8 mouse cellular contexts compared by ENCODE assay signal in the genomic region with DNA sequence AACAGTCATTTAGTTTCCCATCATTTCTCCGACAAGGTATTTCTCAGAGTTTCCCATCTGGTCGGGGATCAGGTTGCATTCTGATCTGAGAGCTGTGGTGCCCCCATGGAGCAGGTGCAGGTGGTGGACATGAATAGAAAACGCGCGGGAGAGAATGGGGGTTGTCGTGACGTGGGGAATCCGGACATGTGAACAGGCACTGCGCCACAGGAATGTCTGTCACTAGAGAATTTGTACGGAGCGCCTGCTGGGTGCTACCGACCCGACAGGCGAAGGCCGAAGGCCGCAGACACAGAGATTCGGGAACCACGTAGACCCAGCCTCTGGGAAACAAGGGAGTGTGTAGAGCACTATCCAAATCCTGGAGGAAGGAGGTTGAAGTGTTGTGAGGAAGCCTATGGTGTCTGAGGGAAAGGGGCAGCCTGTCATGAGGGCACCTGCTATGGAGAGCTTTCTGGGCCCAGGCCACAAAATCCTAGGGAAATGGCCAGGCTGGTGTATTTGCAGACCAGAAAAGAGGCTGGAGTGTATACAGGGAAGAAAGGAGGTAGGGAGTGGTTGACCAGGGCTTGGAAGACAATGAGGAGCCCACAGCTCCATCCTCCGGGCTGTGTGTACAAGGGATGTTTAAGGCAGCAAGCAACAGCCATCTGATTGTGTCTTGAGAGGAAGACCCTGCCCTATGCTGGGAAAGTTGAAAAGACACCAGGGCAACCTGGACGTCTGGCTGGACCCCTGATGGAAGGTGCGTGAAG. TPM values are rescaled to one million over a fixed set of nuclear protein-coding genes. Genes with fewer than 3 reads are reported as not detected.
A peak's percentile ranks its signal among the peaks of the same experiment; 100 is the strongest.
DNase-seq lines count a peak whose midpoint lies in the region; TF ChIP-seq lines count a peak whose summit lies in the region.

No protein-coding gene starts in this region.

- WGBS in kidney, adult 2 months = 15% methylated on average over 21 of the region's 21 CpGs
- WGBS in limb, embryonic 10.5 days = 15% methylated on average over 21 of the region's 21 CpGs
- WGBS in midbrain, embryonic 10.5 days = 12% methylated on average over 21 of the region's 21 CpGs

- peak overlapping the region; percentile 33; the same call in 1 of the 2 replicates for H3K27ac ChIP-seq in kidney, adult 2 months (ENCODE audit: insufficient read depth, low read depth, low read length)
- H3K27ac ChIP-seq in limb, embryonic 10.5 days = peak overlapping the region; percentile 84
- peak overlapping the region; percentile 77 for H3K27ac ChIP-seq in midbrain, embryonic 10.5 days (replicated peaks)

- H3K4me3 ChIP-seq in kidney, adult 2 months (ENCODE audit: insufficient read depth, low read depth, low read length) = peak overlapping the region; percentile 75
- H3K4me3 ChIP-seq in limb, embryonic 10.5 days = peak overlapping the region; percentile 66
- H3K4me3 ChIP-seq in midbrain, embryonic 10.5 days = peak overlapping the region; percentile 67

- H3K4me1 ChIP-seq in kidney, adult 2 months (ENCODE audit: control insufficient read depth, insufficient read depth, low read length) = no peaks in the 10 kb centered on the region
- H3K4me1 ChIP-seq in limb, embryonic 10.5 days = peaks cover 20% of the 10 kb centered on the region
- peaks cover 26% of the 10 kb centered on the region for H3K4me1 ChIP-seq in midbrain, embryonic 10.5 days

- no peaks in the 10 kb centered on the region for H3K9me3 ChIP-seq in limb, embryonic 10.5 days (replicated peaks)
- H3K9me3 ChIP-seq in midbrain, embryonic 10.5 days (replicated peaks) = no peaks in the 10 kb centered on the region

- no peaks in the 10 kb centered on the region for H3K36me3 ChIP-seq in kidney, adult 2 months (ENCODE audit: control insufficient read depth, insufficient read depth, low read length)
- H3K36me3 ChIP-seq in limb, embryonic 10.5 days = no peaks in the 10 kb centered on the region
- no peaks in the 10 kb centered on the region for H3K36me3 ChIP-seq in midbrain, embryonic 10.5 days

- no peak for TF ChIP-seq CTCF in kidney, adult 2 months (conservative IDR thresholded peaks at IDR 0.05; ENCODE audit: insufficient read depth, insufficient read length, low read depth, low read length)

- H3K27me3 ChIP-seq in kidney, adult 2 months (replicated peaks; ENCODE audit: control insufficient read depth, insufficient read depth, low read length) = no peaks in the 10 kb centered on the region
- H3K27me3 ChIP-seq in limb, embryonic 10.5 days (ENCODE audit: low read depth, poor library complexity, severe bottlenecking) = no peaks in the 10 kb centered on the region
- peaks cover 10% of the 10 kb centered on the region; the same call in 1 of the 2 replicates for H3K27me3 ChIP-seq in midbrain, embryonic 10.5 days (ENCODE audit: low read depth, poor library complexity, severe bottlenecking)

- peak; percentile 37 for DNase-seq in embryo, embryonic 10 days (ENCODE audit: low spot score)
- DNase-seq in embryo, embryonic 10.5 days (ENCODE audit: low spot score) = no peak
- peak; percentile 4 for DNase-seq in embryo, embryonic 11.5 days (ENCODE audit: low read depth, low spot score)
- peak; percentile 73 to 82 for DNase-seq in heart, adult 18-20 months
- DNase-seq in kidney, adult 2 months = peak; percentile 65
- DNase-seq in limb, embryonic 10.5 days (ENCODE audit: low spot score) = no peak
- peak; percentile 44 for DNase-seq in midbrain, embryonic 10.5 days (ENCODE audit: low spot score)
- DNase-seq in spleen, postnatal 14 days (ENCODE audit: low spot score in 2 of 2) = peak; percentile 8 to 10

- no peak for TF ChIP-seq POLR2A in kidney, adult 2 months (IDR thresholded peaks at IDR 0.05; ENCODE audit: low read depth, low read length)

RNA-seq across cellular contexts. Expression of a gene that starts 1.0 kb away (rescaled TPM):
- total RNA-seq in heart, adult 18-20 months (2021) = 10 to 100 TPM; 25.1 to 30.9 TPM
- polyA plus RNA-seq in kidney, adult 2 months (2012; rRNA removed) = 26.9 and 33.3 TPM in 2 replicates
- 8.3 and 10.2 TPM in 2 replicates for polyA plus RNA-seq in limb, embryonic 10.5 days (2016; fragmentation: Nextera tagmentation; extraction: Ambion mirVana)
- polyA plus RNA-seq in midbrain, embryonic 10.5 days (2016; fragmentation: Nextera tagmentation; extraction: Ambion mirVana) = 11.8 and 18.1 TPM in 2 replicates

Comparison
In these comparisons a context has a peak if more than half of its experiments do, and no peak if none do; other contexts are left out.
1. DNase-seq: peak in embryo, embryonic 10 days (single experiment), embryo, embryonic 11.5 days (single experiment), heart, adult 18-20 months (2 of 2), kidney, adult 2 months (single experiment), midbrain, embryonic 10.5 days (single experiment) and spleen, postnatal 14 days (2 of 2); none in embryo, embryonic 10.5 days (single experiment) and limb, embryonic 10.5 days (single experiment).
2. H3K27ac ChIP-seq: peak in every context shown above with its lines; median percentile 84 in limb, embryonic 10.5 days; 77 in midbrain, embryonic 10.5 days; 33 in kidney, adult 2 months.
3. Peak in every context shown above with its lines, with median percentiles within 50 percentile points of each other: H3K4me3 ChIP-seq.